Mouse (Mus musculus): ENCODE measurements around the gene F11r. TPM values are rescaled to one million over a fixed set of nuclear protein-coding genes. Genes with fewer than 3 reads are reported as not detected.

Gene F11r
- polyA plus RNA-seq (2021) = 33.8 TPM

- in situ Hi-C loops (cut with MboI; ENCODE audit: low pct_unique_long_range_greater_than_20kb) = no loop called here
- POLR2A ChIA-PET = no interaction called here
- H3K27me3 ChIP-seq = no peaks in the 10 kb centered on the region
- TF ChIP-seq CTCF (IDR thresholded peaks at IDR 0.05) = no peak
- ATAC-seq = peak; percentile 92
- CTCF ChIA-PET = interaction anchor here (1.1 kb wide), 1 partner anchor 33 kb away, joined by 4 read pairs; no protein-coding TSS in a partner anchor
- no peak for DNase-seq (ENCODE audit: low read depth, low spot score)
These were observed at the start of gene F11r for GRCm38 (mm10) chr1:171437264-171438013. Gene F11r, plus strand, starts transcription at chr1:171437535.

GRCm38 (mm10) chr1:171388376-171389102, 48.8 kb upstream of the F11r start, which contains the start of gene Arhgap30:
Gene Arhgap30, plus strand, starts transcription at chr1:171388954.
- ChIA-PET POLR2A (no interaction called here), CTCF (interaction anchor here (1.1 to 2.0 kb wide), 3 partner anchors 8 to 30 kb away, joined by 3 to 6 read pairs (median 5); no protein-coding TSS in a partner anchor)
- in situ Hi-C loops (cut with MboI; ENCODE audit: low pct_unique_long_range_greater_than_20kb) = no loop called here
- DNase-seq (ENCODE audit: low read depth, low spot score) (no peak), ATAC-seq (no peak)
- no peaks in the 10 kb centered on the region for H3K27me3 ChIP-seq
- no peak for TF ChIP-seq CTCF (IDR thresholded peaks at IDR 0.05)

GRCm38 (mm10) chr1:171390101-171390500, 47.2 kb upstream of the F11r start:
- TF ChIP-seq CTCF (IDR thresholded peaks at IDR 0.05) = no peak
- in situ Hi-C loops (cut with MboI; ENCODE audit: low pct_unique_long_range_greater_than_20kb) = no loop called here
- POLR2A ChIA-PET = interaction anchor here (0.6 kb wide), 1 partner anchor 1704 kb away, joined by 3 read pairs; no protein-coding TSS in a partner anchor
- CTCF ChIA-PET = interaction anchor here (1.9 to 2.2 kb wide), 3 partner anchors 10 to 88 kb away, joined by 5 to 6 read pairs (median 5); no protein-coding TSS in a partner anchor
- DNase-seq (ENCODE audit: low read depth, low spot score) (no peak), ATAC-seq (no peak)
- H3K27me3 ChIP-seq = peaks cover 2% of the 10 kb centered on the region

GRCm38 (mm10) chr1:171401821-171402220, 35.5 kb upstream of the F11r start:
- ChIA-PET CTCF (interaction anchor here (1.3 kb wide), 1 partner anchor 22 kb away, joined by 3 read pairs; no protein-coding TSS in a partner anchor), POLR2A (no interaction called here)
- DNase-seq (ENCODE audit: low read depth, low spot score) (no peak), ATAC-seq (no peak)
- TF ChIP-seq CTCF (IDR thresholded peaks at IDR 0.05) = no peak
- peaks cover 5% of the 10 kb centered on the region for H3K27me3 ChIP-seq
- in situ Hi-C loops (cut with MboI; ENCODE audit: low pct_unique_long_range_greater_than_20kb) = no loop called here

GRCm38 (mm10) chr1:171402991-171403390, 34.3 kb upstream of the F11r start:
- CTCF ChIA-PET = interaction anchor here (1.3 kb wide), 1 partner anchor 23 kb away, joined by 3 read pairs; no protein-coding TSS in a partner anchor
- POLR2A ChIA-PET = no interaction called here

GRCm38 (mm10) chr1:171407263-171407662, 30.1 kb upstream of the F11r start:
- no peak for TF ChIP-seq CTCF (IDR thresholded peaks at IDR 0.05)
- no peak for DNase-seq (ENCODE audit: low read depth, low spot score)
- in situ Hi-C loops (cut with MboI; ENCODE audit: low pct_unique_long_range_greater_than_20kb) = no loop called here
- POLR2A ChIA-PET = no interaction called here
- CTCF ChIA-PET = no interaction called here
- no peak for ATAC-seq
- H3K27me3 ChIP-seq = peaks cover 10% of the 10 kb centered on the region

More at GRCm38 (mm10) chr1:171402991-171403390, 34.3 kb upstream of the F11r start:
- in situ Hi-C loops (cut with MboI; ENCODE audit: low pct_unique_long_range_greater_than_20kb) = no loop called here
- DNase-seq (ENCODE audit: low read depth, low spot score) (no peak), ATAC-seq (no peak)
- no peak for TF ChIP-seq CTCF (IDR thresholded peaks at IDR 0.05)
- peaks cover 5% of the 10 kb centered on the region for H3K27me3 ChIP-seq

GRCm38 (mm10) chr1:171410231-171410630, 27.1 kb upstream of the F11r start:
- POLR2A ChIA-PET = no interaction called here
- TF ChIP-seq CTCF (IDR thresholded peaks at IDR 0.05) = no peak
- no peak for DNase-seq (ENCODE audit: low read depth, low spot score)
- peaks cover 5% of the 10 kb centered on the region for H3K27me3 ChIP-seq
- no peak for ATAC-seq
- CTCF ChIA-PET = interaction anchor here (0.6 to 1.9 kb wide), 7 partner anchors 21 to 115 kb away, joined by 3 to 7 read pairs (median 3); partner anchors contain the start of gene Arhgap30
- in situ Hi-C loops (cut with MboI; ENCODE audit: low pct_unique_long_range_greater_than_20kb) = no loop called here

DNA sequence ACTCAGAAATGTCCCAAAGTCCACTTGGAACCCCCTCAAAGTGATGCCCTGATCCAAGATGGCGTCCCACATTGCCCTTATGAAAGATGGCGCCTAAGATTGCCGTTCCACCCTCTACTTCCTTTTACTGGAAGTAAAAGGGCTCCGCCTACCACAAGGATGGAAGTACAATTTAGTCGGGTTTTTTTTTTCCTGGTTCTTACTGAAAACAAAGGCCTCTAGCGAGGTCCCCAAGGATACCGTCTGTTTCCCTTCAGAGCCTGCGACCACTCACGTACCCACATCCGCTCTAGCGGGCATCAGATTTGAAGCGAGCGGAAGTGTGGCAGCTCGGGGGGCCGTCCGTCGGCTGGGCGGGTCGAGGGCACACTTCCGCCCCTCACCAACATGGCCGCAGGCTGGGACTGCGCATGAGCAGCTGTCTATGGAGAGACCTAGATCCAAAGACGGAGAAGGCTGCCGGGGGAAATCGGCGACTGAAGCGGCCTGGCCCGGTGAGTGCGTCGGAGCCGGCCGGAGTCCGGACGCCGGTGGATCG, 26.3 kb upstream of the F11r start, which contains the start of gene Usf1:
TSS of gene Usf1 (plus strand) at position 367 of the 538 bp plus-strand sequence.
- peaks cover 5% of the 10 kb centered on the region for H3K27me3 ChIP-seq
- in situ Hi-C loops (cut with MboI; ENCODE audit: low pct_unique_long_range_greater_than_20kb) = no loop called here
- CTCF ChIA-PET = interaction anchor here (1.0 to 1.4 kb wide), 3 partner anchors 31 to 116 kb away, joined by 3 to 4 read pairs (median 3); no protein-coding TSS in a partner anchor
- POLR2A ChIA-PET = interaction anchor here (0.7 kb wide), 1 partner anchor 34 kb away, joined by 10 read pairs; no protein-coding TSS in a partner anchor
- ATAC-seq = peak; percentile 79
- no peak for TF ChIP-seq CTCF (IDR thresholded peaks at IDR 0.05)
- peak; percentile 77 for DNase-seq (ENCODE audit: low read depth, low spot score)

DNA sequence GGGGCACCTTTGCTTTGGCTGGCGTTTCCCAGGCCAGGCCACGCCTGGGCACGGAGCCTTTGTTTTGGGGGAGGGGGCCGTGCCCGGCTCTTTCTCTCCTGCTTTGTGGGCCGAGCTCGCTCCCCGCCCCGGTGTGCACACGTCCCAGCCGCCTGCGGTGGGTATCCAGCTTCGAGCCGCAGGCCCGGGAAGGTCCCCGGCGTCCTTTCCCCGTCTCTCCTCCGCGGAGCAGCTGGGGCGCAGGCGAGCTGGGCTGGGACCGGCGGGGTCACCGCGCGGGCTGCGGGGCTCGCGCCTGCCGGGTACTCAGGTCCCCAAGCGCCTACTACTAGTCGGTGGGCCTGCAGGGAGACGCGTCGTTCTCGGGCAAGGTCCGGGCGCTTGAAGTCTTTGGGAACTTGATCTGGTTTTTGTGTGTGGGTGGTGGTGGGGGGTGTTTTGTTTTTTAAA, 25.8 kb upstream of the F11r start:
- H3K27me3 ChIP-seq = peaks cover 5% of the 10 kb centered on the region
- CTCF ChIA-PET = interaction anchor here (1.0 to 1.4 kb wide), 2 partner anchors 14 to 31 kb away, joined by 3 to 4 read pairs; no protein-coding TSS in a partner anchor
- peak; percentile 48 for ATAC-seq
- no peak for TF ChIP-seq CTCF (IDR thresholded peaks at IDR 0.05)
- POLR2A ChIA-PET = interaction anchor here (0.6 kb wide), 2 partner anchors 65 to 88 kb away, joined by 3 to 4 read pairs; no protein-coding TSS in a partner anchor
- in situ Hi-C loops (cut with MboI; ENCODE audit: low pct_unique_long_range_greater_than_20kb) = no loop called here
- DNase-seq (ENCODE audit: low read depth, low spot score) = no peak

GRCm38 (mm10) chr1:171412001-171412441, 25.3 kb upstream of the F11r start:
- ChIA-PET POLR2A (interaction anchor here (0.6 kb wide), 2 partner anchors 64 to 88 kb away, joined by 3 to 4 read pairs; no protein-coding TSS in a partner anchor), CTCF (interaction anchor here (1.0 kb wide), 1 partner anchor 13 kb away, joined by 3 read pairs; no protein-coding TSS in a partner anchor)
- in situ Hi-C loops (cut with MboI; ENCODE audit: low pct_unique_long_range_greater_than_20kb) = no loop called here
- DNase-seq (ENCODE audit: low read depth, low spot score) (no peak), ATAC-seq (no peak)
- TF ChIP-seq CTCF (IDR thresholded peaks at IDR 0.05) = no peak
- H3K27me3 ChIP-seq = peaks cover 5% of the 10 kb centered on the region

All from Patski (cell line).